19 mouse cellular contexts compared by ENCODE assay signal in the genomic region with DNA sequence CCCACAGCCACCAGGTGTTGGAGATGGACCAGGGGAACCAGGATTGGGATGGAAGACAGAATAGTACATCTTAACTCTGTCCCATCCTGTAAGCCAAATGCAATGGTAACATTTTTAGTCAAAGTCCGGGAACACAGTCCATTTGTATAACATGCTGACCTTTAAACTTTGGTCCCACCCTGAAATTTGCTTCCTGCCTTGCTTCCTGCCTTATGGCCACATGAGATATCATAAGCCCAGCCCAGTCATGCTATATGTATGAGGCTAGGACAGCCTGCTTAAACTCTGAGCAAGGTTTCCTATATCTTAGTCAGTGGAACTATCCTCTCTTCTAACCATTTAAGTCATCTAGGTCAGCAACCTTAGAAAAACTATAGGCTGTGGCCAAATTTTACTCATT.
DNase-seq lines count a peak whose midpoint lies in the region; ATAC-seq lines count a peak whose summit lies in the region.
"Had no signal": no experiment of that assay in that cellular context is flagged by ENCODE, and none has a peak within 500 bp of the region (broad histone marks: within the 10 kb centered on the region; RNA-seq: fewer than 3 reads in every experiment).

No protein-coding gene starts in this region.

- 25% methylated on average over 1 of the region's 1 CpGs for WGBS in large intestine, adult 2 months
- 33% methylated on average over 1 of the region's 1 CpGs for WGBS in liver, embryonic 16.5 days (ENCODE audit: insufficient replicate concordance)

- peaks cover 18% of the 10 kb centered on the region for H3K36me3 ChIP-seq in liver, embryonic 16.5 days (ENCODE audit: control insufficient read depth, insufficient read depth)
- H3K36me3 ChIP-seq: forebrain, embryonic 15.5 days; heart, embryonic 15.5 days had no signal

- peak; percentile 40 for DNase-seq in 416B (ENCODE audit: low read depth)
- peak; percentile 45 for DNase-seq in c-Kit-positive CD71-positive TER-119-positive erythroid progenitor cells, embryonic 14.5 days (ENCODE audit: low spot score)
- peak; percentile 69 for DNase-seq in large intestine, adult 2 months (ENCODE audit: low read depth, low spot score)
- no peak for DNase-seq in right cerebral cortex, adult 2 months (ENCODE audit: low spot score in 2 of 2)
- DNase-seq in gastrocnemius, postnatal 36 days: no peak
- no peak for DNase-seq in gastrocnemius, postnatal 14 days
- DNase-seq: adrenal gland, adult 8-10 months; cerebellum, adult 8-10 months; cerebellum, postnatal 36 days; gastrocnemius, postnatal 25 days; heart, postnatal 36 days; kidney, adult 8-10 months; kidney, postnatal 10 days had no signal

- no peak overlapping the region for H3K4me3 ChIP-seq in liver, embryonic 16.5 days (ENCODE audit: low read depth, low read length)
- H3K4me3 ChIP-seq: forebrain, embryonic 15.5 days; heart, embryonic 15.5 days; hindbrain, embryonic 13.5 days; midbrain, embryonic 10.5 days had no signal

- H3K4me2 ChIP-seq in liver, embryonic 16.5 days (ENCODE audit: low read depth, low read length): peak overlapping the region; percentile 26
- H3K4me2 ChIP-seq: forebrain, embryonic 15.5 days; heart, embryonic 15.5 days; hindbrain, embryonic 13.5 days had no signal

- H3K4me1 ChIP-seq in liver, embryonic 16.5 days (ENCODE audit: control insufficient read depth, low read depth, low read length): peaks cover 50% of the 10 kb centered on the region

- no peaks in the 10 kb centered on the region for H3K27me3 ChIP-seq in liver, embryonic 16.5 days (ENCODE audit: control insufficient read depth, insufficient read depth, low read depth, low read length)
- H3K27me3 ChIP-seq: forebrain, embryonic 15.5 days; heart, embryonic 15.5 days; hindbrain, embryonic 13.5 days had no signal

- peak overlapping the region; percentile 81 for H3K27ac ChIP-seq in liver, embryonic 16.5 days (ENCODE audit: low read length)
- H3K27ac ChIP-seq: forebrain, embryonic 15.5 days; heart, embryonic 15.5 days; hindbrain, embryonic 13.5 days; midbrain, embryonic 10.5 days had no signal

- peak overlapping the region; percentile 6; the same call in 1 of the 2 replicates for H3K9ac ChIP-seq in liver, embryonic 16.5 days (ENCODE audit: low read depth, low read length)
- H3K9ac ChIP-seq: forebrain, embryonic 15.5 days; heart, embryonic 15.5 days; hindbrain, embryonic 13.5 days had no signal

- peak; percentile 64 for ATAC-seq in liver, embryonic 16.5 days (ENCODE audit: low read depth)
- ATAC-seq: forebrain, embryonic 15.5 days; lung, postnatal 0 days had no signal

- no peaks in the 10 kb centered on the region for H3K9me3 ChIP-seq in liver, embryonic 16.5 days (replicated peaks; ENCODE audit: control insufficient read depth, low read length)
- H3K9me3 ChIP-seq: forebrain, embryonic 15.5 days; heart, embryonic 15.5 days; hindbrain, embryonic 13.5 days had no signal

- intact Hi-C loops in gastrocnemius, postnatal 36 days (cut with DNase I): loop anchor here (10.0 kb wide), 1 partner anchor 60 kb away; no protein-coding TSS in a partner anchor
- intact Hi-C loops in gastrocnemius, postnatal 14 days (cut with DNase I; ENCODE audit: low total_unique reads): no loop called here

Comparison
In these comparisons a context has a peak if more than half of its experiments do, and no peak if none do; other contexts are left out.
1. DNase-seq: peak in 416B (single experiment), c-Kit-positive CD71-positive TER-119-positive erythroid progenitor cells, embryonic 14.5 days (single experiment) and large intestine, adult 2 months (single experiment); none in right cerebral cortex, adult 2 months (0 of 2), gastrocnemius, postnatal 36 days (0 of 2) and gastrocnemius, postnatal 14 days (single experiment).